Mouse (Mus musculus) forebrain, embryonic 10.5 days (tissue): ENCODE data around the gene Ssmem1. TPM values are rescaled to one million over a fixed set of nuclear protein-coding genes. Genes with fewer than 3 reads are reported as not detected.

Source experiments
- DNase-seq: peaks from one replicate; pipeline ENCODE4 v3.0.0-alpha.2; 2017; ENCODE audit warnings: low spot score; ENCODE audit errors: extremely low spot score
- H3K27ac ChIP-seq: fragments of 300-500 bp; sonication (generic); 2 replicates; pipeline ENCODE4 v1.5.1; 2016; ENCODE audit warnings: mild to moderate bottlenecking
- H3K27me3 ChIP-seq: fragments of 300-500 bp; sonication (generic); 2 replicates; pipeline ENCODE4 v1.6.1; 2016; ENCODE audit warnings: mild to moderate bottlenecking; ENCODE audit not compliant: poor library complexity, severe bottlenecking
- H3K36me3 ChIP-seq: fragments of 300-500 bp; sonication (generic); replicated peaks from 2 replicates; pipeline ENCODE4 v1.6.1; 2016; ENCODE audit warnings: mild to moderate bottlenecking, moderate library complexity
- H3K4me1 ChIP-seq: fragments of 300-500 bp; sonication (generic); 2 replicates; pipeline ENCODE4 v1.6.1; 2016
- H3K4me3 ChIP-seq: fragments of 300-500 bp; sonication (generic); 2 replicates; pipeline ENCODE4 v1.5.1; 2016; ENCODE audit warnings: mild to moderate bottlenecking, moderate library complexity
- H3K9me3 ChIP-seq: fragments of 300-500 bp; sonication (generic); 2 replicates; pipeline ENCODE4 v1.6.1; 2016; ENCODE audit warnings: mild to moderate bottlenecking, moderate library complexity
- WGBS: fragments of 180-500 bp; shearing (Covaris S2); methylation state at CpG from one replicate; pipeline ENCODE4 v1.1.7; 2016; 5-methylcytosine and 5-hydroxymethylcytosine counted together
- polyA plus RNA-seq: library from polyadenylated mRNA; unstranded; fragments of >200 nt; fragmentation: Nextera tagmentation; extraction: Ambion mirVana; gene quantifications from 2 replicates; pipeline ENCODE4 v1.2.1, GENCODE M21; 2016

Gene Ssmem1
- polyA plus RNA-seq, result 0.16 and 0.34 TPM in 2 replicates

- H3K27me3 ChIP-seq, result no peaks in the 10 kb centered on the region
These were observed at the start of gene Ssmem1, which contains the start of gene Tmem209 for GRCm38 (mm10) chr6:30509265-30510239. Gene Ssmem1, plus strand, starts transcription at chr6:30509849. Gene Tmem209, minus strand, starts transcription at chr6:30509783.

GRCm38 (mm10) chr6:30460750-30461446 lies 48.8 kb upstream of the Ssmem1 start:
- Histone ChIP-seq H3K4me3 (peak overlapping the region; percentile 52), H3K27me3 (peaks cover 18% of the 10 kb centered on the region; the same call in 1 of the 2 replicates), H3K36me3 (peaks cover 9% of the 10 kb centered on the region), H3K9me3 (peaks cover 5% of the 10 kb centered on the region; the same call in 1 of the 2 replicates), H3K4me1 (peaks cover 57% of the 10 kb centered on the region), H3K27ac (peak overlapping the region; percentile 98)
- peak; percentile 92 for DNase-seq
- WGBS, result 9% methylated on average over 18 of the region's 19 CpGs

More at GRCm38 (mm10) chr6:30509265-30510239, at the start of gene Ssmem1, which contains the start of gene Tmem209:
- H3K4me3 ChIP-seq, result peak within 1 kb of the TSS; percentile 62
- DNase-seq, result peak; percentile 100
- H3K36me3 ChIP-seq, result peaks cover 27% of the 10 kb centered on the region
- peak within 1 kb of the TSS; percentile 98 for H3K27ac ChIP-seq
- peaks cover 3% of the 10 kb centered on the region for H3K9me3 ChIP-seq
- under 1% methylated on average over 37 of the region's 37 CpGs for WGBS
- H3K4me1 ChIP-seq, result peaks cover 38% of the 10 kb centered on the region

GRCm38 (mm10) chr6:30461755-30462344 lies 47.8 kb upstream of the Ssmem1 start:
- Histone ChIP-seq H3K9me3 (no peaks in the 10 kb centered on the region), H3K4me3 (no peak overlapping the region), H3K4me1 (peaks cover 57% of the 10 kb centered on the region), H3K36me3 (0 out of 2 replicates have a peak, but pooled peaks cover 3% of the 10 kb centered on the region), H3K27me3 (peaks cover 18% of the 10 kb centered on the region; the same call in 1 of the 2 replicates), H3K27ac (peak overlapping the region; percentile 98)
- WGBS, result 93% methylated on average over 12 of the region's 13 CpGs
- DNase-seq, result no peak

GRCm38 (mm10) chr6:30462822-30463221 lies 46.8 kb upstream of the Ssmem1 start:
- Histone ChIP-seq H3K27ac (peak overlapping the region; percentile 98), H3K4me3 (no peak overlapping the region), H3K9me3 (no peaks in the 10 kb centered on the region), H3K27me3 (peaks cover 18% of the 10 kb centered on the region; the same call in 1 of the 2 replicates), H3K4me1 (peaks cover 65% of the 10 kb centered on the region), H3K36me3 (no peaks in the 10 kb centered on the region)
- 50% methylated on average over 7 of the region's 7 CpGs for WGBS
- no peak for DNase-seq

- no peaks in the 10 kb centered on the region for H3K36me3 ChIP-seq
- H3K4me1 ChIP-seq, result peaks cover 64% of the 10 kb centered on the region
- H3K27ac ChIP-seq, result no peak overlapping the region
- H3K4me3 ChIP-seq, result no peak overlapping the region
- peaks cover 18% of the 10 kb centered on the region; the same call in 1 of the 2 replicates for H3K27me3 ChIP-seq
- no peaks in the 10 kb centered on the region for H3K9me3 ChIP-seq
- 90% methylated on average over 11 of the region's 11 CpGs for WGBS
- DNase-seq, result no peak
These were observed 44.1 kb upstream of the Ssmem1 start for GRCm38 (mm10) chr6:30465586-30465985.

GRCm38 (mm10) chr6:30468058-30468457 lies 41.6 kb upstream of the Ssmem1 start:
- Histone ChIP-seq H3K9me3 (no peaks in the 10 kb centered on the region), H3K27me3 (peaks cover 18% of the 10 kb centered on the region; the same call in 1 of the 2 replicates), H3K4me1 (peaks cover 39% of the 10 kb centered on the region), H3K36me3 (no peaks in the 10 kb centered on the region), H3K4me3 (no peak overlapping the region), H3K27ac (peak overlapping the region; percentile 36)
- DNase-seq, result peak; percentile 11
- 75% methylated on average over 1 of the region's 1 CpGs for WGBS

- Histone ChIP-seq H3K36me3 (no peaks in the 10 kb centered on the region), H3K9me3 (no peaks in the 10 kb centered on the region), H3K27me3 (peaks cover 18% of the 10 kb centered on the region; the same call in 1 of the 2 replicates), H3K4me1 (peaks cover 39% of the 10 kb centered on the region), H3K4me3 (no peak overlapping the region), H3K27ac (peak overlapping the region; percentile 71)
- 59% methylated on average over 12 of the region's 12 CpGs for WGBS
- DNase-seq, result no peak
These were observed 41.0 kb upstream of the Ssmem1 start for GRCm38 (mm10) chr6:30468684-30469083.

- peaks cover 33% of the 10 kb centered on the region for H3K4me1 ChIP-seq
- no peaks in the 10 kb centered on the region for H3K9me3 ChIP-seq
- 94% methylated on average over 12 of the region's 12 CpGs for WGBS
- DNase-seq, result peak; percentile 13
- no peaks in the 10 kb centered on the region for H3K36me3 ChIP-seq
- H3K4me3 ChIP-seq, result no peak overlapping the region
- peak overlapping the region; percentile 71 for H3K27ac ChIP-seq
- peaks cover 11% of the 10 kb centered on the region; the same call in 1 of the 2 replicates for H3K27me3 ChIP-seq
These were observed 40.3 kb upstream of the Ssmem1 start for GRCm38 (mm10) chr6:30469370-30469769.

GRCm38 (mm10) chr6:30471706-30472105 lies 37.9 kb upstream of the Ssmem1 start:
- 76% methylated on average over 3 of the region's 3 CpGs for WGBS
- peak; percentile 12 for DNase-seq

GRCm38 (mm10) chr6:30476025-30476765 lies 33.5 kb upstream of the Ssmem1 start:
- H3K36me3 ChIP-seq, result peaks cover 51% of the 10 kb centered on the region
- no peak overlapping the region for H3K4me3 ChIP-seq
- H3K27ac ChIP-seq, result peak overlapping the region; percentile 15; the same call in 1 of the 2 replicates
- H3K27me3 ChIP-seq, result no peaks in the 10 kb centered on the region
- DNase-seq, result peak; percentile 11
- H3K9me3 ChIP-seq, result no peaks in the 10 kb centered on the region
- WGBS, result 80% methylated on average over 10 of the region's 10 CpGs
- 0 out of 2 replicates have a peak, but pooled peaks cover 4% of the 10 kb centered on the region for H3K4me1 ChIP-seq

More at GRCm38 (mm10) chr6:30471706-30472105, 37.9 kb upstream of the Ssmem1 start:
- Histone ChIP-seq H3K4me3 (no peak overlapping the region), H3K9me3 (no peaks in the 10 kb centered on the region), H3K36me3 (peaks cover 6% of the 10 kb centered on the region; the same call in 1 of the 2 replicates), H3K27me3 (no peaks in the 10 kb centered on the region), H3K27ac (no peak overlapping the region), H3K4me1 (peaks cover 27% of the 10 kb centered on the region)

- 90% methylated on average over 8 of the region's 8 CpGs for WGBS
- peak; percentile 12 for DNase-seq
- Histone ChIP-seq H3K36me3 (peaks cover 61% of the 10 kb centered on the region), H3K4me1 (0 out of 2 replicates have a peak, but pooled peaks cover 4% of the 10 kb centered on the region), H3K9me3 (no peaks in the 10 kb centered on the region), H3K27me3 (no peaks in the 10 kb centered on the region), H3K4me3 (no peak overlapping the region), H3K27ac (peak overlapping the region; percentile 35; the same call in 1 of the 2 replicates)
These were observed 32.4 kb upstream of the Ssmem1 start for GRCm38 (mm10) chr6:30477210-30477714.
